Mouse (Mus musculus) c-Kit-positive CD71-positive TER-119-negative erythroid progenitor cells, embryonic 14.5 days (primary cell): Measurements from ENCODE around the gene Itih3.

Source experiments
- DNase-seq: peaks from one replicate; pipeline ENCODE4 v3.0.0-alpha.2; 2013; ENCODE audit warnings: low read depth

Gene Itih3

DNA sequence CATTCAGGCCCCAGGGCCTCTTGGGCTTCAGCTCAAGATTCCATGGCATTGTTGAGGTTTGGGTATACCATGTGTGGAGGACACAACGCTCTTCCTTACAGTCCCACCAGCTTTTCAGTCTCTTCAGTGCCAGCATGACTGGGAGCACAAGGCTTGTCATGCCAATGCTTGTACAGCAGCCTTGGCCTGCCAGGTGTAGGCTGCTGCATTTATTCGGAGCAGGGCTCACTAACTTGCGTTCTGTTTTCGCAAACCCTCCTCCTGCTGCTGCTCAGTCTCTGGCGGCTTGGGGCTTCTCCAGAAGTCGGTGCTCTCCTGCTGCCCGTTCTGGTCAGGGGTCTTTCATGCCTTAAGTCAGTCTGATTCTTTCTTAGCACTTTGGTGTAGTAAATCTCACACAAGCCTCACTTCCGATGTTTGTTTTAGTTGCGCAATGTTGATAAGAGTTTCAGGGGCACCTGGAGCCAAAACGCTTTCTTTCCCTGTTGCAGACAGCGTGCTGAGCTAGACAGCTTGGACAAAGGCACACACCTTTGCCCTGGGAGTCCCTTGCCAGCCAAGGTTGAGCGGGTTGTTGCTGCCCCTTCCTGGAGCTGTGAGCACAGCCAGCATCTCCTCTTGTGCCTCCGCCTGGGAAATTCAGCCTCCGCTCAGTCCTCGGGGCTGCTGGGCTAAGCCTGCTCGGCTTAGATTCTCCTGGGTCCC lies 62.0 kb downstream of the Itih3 start:
- DNase-seq: no peak
